Mouse (Mus musculus): Measurements from ENCODE around the gene Cercam. TPM values are rescaled to one million over a fixed set of nuclear protein-coding genes. Genes with fewer than 3 reads are reported as not detected.

Gene Cercam
- total RNA-seq (2021), result 10 to 100 TPM in 1 of 2 experiments, 1 to 10 TPM in 1; 5.3 to 19.1 TPM
- 25.3 and 26.6 TPM in 2 replicates for polyA plus RNA-seq (2012; rRNA removed)
- long read RNA-seq, partial matches to known transcripts, result 1 of 4 reads
- long read RNA-seq, other reads (novel, unspliced or antisense), result 0 of 4 reads

DNA sequence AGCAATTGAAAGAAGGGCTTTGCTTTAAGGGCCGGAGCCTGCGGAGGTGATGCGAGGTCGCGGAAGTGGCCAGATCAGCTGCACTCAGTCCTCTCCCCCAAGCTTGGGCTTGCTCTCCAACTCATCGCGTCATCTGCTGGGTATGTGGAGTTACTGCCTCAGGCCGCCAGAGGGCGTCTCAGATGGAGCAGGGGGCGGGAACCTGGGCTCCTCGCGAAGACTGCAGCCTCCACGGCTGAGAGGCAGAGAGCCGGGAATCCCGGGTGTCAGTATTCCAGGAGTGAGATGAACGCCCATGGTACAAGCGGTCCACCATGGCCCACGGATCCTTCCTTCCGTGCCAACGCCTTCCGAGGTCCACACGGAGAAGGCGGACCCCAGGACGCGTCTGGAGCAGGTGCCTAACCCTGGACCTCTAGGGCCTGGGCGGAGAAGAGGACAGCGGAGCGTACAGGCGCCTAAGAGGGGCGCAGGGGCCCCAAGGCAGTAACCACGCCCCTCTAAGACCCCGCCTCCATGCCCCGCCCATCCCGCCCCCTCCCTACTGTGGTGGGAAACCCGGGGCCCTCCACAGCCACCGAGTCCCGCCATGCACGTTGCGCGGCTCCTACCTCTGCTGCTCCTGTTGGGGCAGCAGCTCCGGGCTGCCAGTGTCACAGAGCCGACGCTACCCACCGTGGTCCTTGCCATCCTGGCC, at the start of gene Cercam:
Cercam (plus strand) TSS at position 216 of the 697 bp plus-strand sequence.
- peak; percentile 90 for DNase-seq

DNA sequence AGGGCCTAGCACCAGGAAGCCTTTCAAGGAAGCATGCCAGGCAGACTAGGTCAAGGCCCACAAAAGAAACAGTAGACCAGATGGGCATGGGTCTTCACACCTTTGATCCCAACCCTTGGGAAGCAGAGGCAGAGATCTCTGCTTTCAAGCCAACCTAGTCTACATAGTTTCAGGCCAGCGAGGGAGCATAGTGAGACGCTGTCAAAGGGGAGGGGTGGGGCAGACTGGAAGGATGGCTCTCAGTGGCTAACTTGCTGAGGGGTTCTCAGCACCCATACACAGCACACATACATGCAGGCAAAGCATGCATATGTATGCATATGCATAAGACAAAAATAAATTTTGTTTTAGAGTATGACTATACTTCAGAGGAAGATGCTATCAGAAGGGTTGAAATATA, 49.6 kb upstream of the Cercam start:
- DNase-seq, result no peak

DNA sequence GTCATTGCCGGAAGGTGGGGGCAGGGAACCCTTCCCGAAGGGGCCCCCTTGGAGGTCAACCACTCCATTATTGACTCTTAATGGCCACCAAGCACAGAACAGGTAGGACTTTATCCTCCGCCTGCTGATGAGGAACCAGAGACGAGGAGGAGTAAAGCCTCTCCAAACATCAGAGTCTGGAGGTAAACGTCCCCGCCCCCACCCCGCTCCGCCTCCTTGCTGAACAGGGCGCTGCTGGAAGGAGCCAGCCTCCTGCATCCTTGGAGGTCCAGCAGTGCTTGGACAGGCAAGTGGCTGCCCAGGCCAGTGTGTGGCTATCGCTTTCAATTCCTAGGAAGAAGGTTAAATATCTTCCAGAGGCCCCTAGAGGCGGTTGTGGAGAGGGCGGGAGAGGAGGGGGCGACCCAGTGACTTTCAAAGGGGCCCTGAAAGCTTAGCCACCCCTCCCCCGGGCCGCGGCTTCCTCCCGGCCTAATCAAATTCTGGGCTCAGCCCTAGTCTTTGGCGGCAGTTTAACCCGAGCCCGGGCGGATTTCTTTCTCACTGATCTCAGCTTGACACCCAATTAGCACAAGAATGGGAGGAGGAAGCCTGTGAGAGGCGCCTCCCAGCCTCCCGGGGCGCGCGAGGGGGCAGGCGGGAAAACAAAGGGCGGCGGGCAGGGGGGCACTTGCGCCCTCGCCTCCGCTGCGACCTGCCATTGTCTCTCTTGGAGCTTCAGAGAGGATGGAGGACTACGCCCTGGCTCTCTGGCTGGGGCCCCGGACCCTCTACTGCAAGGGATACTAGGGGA, 48.7 kb upstream of the Cercam start, which contains the start of gene Urm1:
Urm1 (plus strand) TSS at position 51 of the 793 bp plus-strand sequence.
- DNase-seq, result peak; percentile 61

DNA sequence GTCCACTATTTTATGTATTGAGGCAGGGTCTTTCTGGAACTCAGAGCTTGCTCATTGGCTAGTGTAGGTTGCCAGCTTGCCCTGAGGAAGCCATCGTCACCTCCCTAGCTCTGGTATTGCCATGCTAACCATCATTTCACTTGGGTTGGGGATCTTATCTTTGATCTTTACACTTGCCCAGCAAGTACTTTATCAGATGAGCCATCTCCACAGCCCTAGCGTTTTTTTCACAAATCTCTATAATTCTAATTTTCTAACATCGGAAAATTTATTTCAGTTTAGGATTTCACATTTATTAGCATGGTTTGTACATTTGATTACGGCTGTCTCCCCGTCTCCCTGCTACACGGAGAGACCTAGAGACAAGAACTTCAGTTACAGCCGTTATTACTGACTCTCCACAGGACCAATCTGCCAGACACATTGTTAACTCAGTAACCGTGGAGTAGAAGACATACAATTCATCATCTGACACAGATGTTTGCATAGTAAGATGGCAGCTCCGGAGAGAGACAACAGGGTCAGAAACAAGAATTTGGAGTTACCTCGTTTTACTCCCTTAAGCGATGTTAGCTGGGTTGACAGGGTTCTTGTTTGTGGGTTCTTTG, 42.5 kb upstream of the Cercam start:
- no peak for DNase-seq

DNA sequence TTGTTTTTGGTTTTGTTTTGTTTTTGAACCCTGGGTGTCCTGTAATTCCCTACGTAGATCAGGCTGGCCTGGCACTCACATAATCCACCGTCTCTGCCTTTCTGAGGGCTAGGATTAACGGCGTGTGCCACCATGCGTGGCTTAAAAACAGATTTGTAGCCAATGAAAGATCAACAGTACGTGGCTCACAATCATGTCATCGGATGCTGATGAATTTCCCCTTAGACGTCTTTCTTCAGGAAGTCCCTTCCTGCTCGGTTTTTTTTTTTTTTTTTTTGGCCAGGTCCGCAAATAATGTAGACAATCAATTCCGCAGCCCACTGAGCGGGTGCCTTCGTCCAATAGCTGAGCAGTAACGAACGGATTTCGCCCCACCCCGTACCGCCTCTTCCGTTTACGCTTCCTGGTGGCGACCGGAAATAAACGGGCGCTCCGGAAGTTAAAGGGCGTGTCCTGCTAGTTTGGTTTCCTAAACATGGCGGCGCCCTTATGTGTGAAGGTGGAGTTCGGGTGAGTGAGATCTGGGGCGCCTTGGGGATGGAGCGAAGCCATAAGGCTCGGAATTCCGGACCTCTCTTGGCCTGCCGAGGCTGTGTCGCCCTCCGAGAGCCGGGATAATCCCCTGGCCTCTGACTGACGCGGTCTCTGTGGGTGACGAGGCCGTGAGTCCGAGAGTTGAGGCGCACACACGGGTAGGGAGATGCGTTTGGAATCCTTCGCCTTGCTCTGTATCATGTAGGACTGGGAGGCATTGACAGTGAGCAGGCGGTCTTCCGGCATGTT, 41.8 kb upstream of the Cercam start:
- peak; percentile 97 for DNase-seq

DNA sequence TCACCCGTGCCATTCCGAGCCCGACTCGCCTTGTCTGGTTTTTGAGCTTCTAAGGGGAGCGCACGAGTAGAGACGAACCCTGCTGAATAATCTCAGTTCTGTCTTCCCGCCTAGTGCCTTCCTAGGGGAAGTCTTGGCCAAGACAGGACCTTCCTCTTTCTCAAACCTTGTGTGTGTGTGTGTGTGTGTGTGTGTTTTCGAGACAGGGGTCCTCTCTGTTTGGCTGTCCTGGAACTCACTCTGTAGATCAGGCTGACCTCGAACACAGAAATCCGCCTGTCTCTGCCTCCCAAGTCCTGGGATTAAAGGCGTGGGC, 41.3 kb upstream of the Cercam start:
- DNase-seq, result no peak

DNA sequence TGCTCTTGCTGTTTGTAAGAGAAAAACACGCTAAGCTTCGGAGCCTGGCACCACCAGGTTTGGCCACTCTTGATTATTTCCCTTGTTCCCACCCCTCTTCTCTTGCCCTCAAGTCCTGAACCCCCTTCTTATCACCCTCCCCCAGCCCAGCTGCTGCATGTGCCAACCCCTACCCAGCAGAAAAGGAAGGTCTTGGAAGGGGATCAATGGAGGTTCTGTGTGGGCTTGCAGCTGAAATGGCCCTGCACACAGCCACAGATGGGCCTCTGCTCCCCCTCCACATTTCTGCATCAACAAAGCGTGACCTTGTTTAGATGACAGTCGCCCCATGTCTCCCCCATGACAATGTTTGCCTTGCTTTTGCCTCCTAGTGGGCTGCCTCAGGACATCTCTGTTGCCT, 37.9 kb upstream of the Cercam start:
- DNase-seq, result no peak

DNA sequence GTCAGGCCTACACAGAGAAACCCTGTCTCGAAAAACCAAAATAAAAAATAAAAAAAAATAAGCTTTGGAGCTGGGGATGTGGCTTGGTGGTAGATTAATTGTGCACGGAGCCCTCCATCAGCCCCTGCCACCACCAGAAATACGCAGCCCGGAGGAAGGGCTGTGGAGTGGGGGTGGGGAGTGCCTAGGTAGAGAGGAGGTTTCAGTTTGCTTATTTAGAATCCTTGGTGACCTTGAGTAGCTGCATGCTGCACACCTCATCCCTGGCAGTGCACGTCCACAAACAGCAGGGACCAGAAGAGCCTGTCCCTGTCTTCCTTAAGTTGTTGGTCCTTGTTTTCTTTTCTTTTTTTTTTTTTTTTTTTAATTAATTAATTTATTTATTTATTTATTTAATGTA, 35.2 kb upstream of the Cercam start:
- no peak for DNase-seq

DNA sequence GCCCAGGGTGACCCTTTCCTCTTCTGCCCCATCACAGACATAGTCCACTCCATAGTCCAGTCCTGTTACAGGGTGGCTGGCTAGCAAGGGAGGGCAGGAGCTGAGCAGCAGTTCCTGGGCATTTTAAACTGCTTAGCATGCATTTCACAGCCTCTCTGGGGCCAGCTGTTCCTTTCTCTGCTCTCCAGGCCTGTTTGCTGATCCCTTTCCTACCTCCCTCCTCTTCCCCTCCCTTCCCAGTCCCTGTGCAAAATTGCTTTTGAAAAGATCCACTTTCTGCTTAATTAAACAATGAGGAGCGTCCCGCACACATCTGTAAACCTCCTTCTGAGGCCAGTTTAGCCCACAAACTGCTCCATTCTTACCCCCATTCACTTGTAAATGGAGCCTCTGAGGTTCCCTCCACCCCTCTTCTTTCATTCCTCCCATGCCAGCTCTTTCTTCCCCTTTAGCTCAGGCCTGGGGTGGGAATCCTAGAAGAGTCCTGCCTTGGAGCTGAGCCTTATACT, 33.5 kb upstream of the Cercam start:
- no peak for DNase-seq

DNA sequence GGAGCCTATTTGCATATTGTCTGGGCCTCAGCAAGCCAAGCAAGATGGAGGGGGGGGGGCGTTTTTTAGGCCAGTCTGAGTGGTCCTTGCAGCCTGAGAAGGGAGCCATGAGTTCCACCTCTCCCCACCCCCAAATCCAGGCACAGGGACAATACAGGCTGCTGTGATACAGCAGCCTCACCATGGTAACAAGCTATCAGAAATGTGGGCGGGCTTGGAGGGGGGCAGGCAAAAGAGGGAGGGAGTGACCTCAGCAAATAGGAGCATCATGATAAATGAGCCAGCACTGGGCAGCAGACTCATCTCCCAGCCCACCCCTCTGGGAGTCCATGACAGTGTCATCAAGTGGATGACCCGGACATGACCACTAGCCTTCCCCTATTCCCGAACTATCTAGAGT, 29.5 kb upstream of the Cercam start:
- DNase-seq, result no peak

DNA sequence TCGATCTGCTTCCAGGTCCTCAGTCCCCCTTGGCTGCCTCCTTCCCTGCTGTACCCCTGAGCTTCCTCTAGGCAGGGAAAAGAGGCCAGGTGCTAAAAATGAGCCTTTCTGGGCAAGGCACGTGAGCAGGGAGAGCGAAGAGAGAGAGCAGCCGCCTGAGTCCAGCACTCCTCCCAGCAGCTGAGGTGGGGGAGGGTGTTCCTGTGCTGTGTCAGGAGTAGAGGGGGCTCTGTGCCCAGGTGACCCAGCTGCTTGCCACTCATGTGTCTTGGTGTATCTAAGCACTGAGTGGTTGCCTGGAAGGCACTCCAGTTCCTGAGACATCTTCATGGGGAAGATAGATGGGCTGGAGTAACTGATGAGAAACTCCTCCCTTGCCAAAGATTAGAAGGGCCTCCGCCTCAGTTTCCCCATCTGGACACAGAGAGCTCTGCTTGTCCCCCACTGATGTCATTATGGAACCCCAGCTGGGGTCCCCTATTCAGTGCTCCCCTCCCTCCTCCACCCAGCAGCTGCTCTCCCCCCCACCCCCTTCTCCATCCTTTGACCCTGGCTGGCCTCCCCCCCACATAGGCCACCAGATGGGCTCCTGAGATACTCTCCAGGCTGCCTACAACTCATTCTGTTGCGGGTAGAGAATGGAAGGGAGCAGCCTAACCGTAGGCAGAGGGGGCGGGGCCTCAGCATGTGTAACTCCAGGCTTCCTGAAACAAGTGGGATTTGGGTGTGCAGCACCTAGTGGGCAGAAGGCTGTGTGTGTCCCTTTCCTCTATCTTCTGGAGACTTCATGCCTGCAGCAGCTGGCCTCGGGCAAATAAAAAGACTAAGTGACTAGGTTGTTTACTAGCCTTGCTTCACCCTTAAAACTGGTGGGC, 25.5 kb upstream of the Cercam start:
- DNase-seq, result no peak

DNA sequence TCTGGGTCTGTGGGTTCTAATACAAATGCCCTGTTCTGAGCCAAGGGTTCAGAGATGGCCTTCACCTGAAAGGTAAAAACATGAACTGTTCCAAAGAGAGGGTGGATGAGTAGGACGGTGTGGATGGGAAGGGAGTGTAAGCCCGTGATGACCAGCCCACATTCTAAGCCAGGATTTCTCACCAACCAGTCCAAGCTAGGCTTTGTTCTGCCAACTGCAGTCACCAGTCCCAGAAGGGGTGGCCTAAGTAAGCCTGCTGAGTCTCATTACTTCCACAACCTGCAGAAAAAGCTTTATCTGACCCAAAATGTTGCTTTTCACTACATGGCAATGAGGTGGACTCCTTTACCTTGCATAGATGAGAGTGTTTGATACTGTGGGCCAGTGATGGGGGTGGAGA, 24.8 kb upstream of the Cercam start:
- DNase-seq, result no peak

DNA sequence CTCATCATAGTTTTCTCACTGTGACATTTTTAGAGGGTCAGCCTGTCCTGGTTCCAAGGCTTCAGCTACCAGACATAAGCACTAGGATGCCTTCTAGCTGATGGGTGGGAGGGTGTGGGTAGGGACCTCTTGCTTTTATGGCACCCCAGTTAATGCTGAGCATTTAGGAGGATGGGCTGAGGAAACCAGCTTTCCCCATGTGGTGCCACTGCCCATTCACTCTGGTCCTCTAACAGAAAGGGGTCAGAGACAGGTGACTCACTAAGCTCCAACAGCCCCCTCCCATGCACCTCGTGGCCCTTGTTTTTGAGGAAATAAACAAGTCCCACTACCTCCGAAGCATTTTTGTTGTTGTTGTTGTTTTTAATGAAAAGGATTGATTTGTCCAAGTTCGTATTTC, 24.3 kb upstream of the Cercam start:
- DNase-seq, result no peak

DNA sequence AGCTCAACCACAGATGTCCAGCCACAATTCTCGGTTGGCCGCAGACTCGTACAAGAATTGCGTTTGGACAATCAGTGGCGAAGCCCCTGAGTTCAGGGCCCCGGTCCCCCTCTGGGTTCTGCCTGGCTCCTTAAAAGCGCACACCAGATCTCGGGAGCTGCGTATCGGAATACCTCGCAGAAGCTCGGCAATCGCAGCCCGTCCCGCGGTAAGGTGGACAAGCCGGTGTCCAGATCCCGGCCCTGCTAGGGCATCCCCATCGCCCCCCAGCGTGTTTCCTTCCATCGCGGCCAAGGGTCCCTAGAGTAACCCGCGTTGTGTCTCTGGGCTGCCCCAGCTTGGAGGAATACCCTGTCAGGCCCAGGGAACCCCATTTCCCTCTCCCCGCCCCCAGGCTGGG, 23.3 kb upstream of the Cercam start:
- DNase-seq, result no peak

DNA sequence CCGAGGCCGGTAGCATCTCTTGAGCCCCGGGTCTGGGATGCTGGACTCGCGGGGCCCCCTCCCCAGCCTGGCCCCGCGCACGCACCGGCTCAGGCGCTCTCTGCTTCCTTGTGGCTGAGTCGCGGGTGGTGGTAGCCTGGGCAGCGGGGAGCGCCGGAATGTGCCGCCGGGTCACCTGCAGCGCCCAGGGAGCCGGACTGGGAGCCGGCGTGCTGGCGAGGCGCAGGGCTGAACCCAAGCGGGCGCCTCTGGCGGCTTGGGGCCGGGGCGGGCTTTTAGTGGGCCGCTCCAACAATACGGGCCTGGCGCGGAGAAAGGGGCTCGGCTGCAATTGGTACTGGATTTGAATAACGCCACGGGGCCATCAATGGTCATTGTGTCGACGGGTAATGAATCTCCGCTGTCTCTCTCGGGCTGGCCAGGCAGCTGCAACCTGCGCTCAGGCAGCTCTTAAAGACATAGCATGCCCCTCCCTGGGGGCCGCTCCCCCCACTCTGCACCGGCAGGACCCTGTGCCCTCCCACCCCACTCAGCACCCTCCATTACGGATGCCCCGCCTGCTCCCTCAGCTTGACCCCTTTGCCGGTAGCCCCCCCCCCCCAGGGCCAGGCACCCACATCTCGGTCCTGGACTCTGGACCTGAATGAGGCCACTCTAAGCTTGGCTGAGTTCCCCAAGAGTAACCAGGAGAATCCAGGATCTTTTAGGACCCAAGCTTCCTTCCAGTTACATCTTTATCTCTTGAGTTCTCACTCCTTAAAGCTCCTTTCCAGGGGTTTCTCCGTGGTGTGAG, 22.7 kb upstream of the Cercam start:
- DNase-seq, result no peak

DNA sequence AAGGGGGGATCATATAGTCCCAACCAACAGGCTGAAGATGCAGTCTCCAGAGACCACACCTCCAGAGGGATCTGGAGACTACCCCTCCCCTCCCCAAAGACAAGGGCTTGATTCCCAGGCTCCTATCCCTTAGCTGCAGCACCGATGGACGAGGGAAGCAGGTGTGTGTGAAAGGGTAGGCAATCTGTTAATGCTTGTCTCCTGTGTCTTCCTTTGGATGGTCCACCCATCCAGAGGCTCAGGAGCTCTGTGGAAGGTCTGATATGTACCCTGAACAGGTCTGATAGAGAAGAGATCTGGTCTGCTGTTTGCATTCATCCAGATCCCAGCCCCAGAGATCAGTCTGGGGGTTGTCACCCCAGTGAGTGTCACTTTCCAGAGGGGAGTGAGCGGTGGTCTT, 22.1 kb upstream of the Cercam start:
- DNase-seq, result no peak

DNA sequence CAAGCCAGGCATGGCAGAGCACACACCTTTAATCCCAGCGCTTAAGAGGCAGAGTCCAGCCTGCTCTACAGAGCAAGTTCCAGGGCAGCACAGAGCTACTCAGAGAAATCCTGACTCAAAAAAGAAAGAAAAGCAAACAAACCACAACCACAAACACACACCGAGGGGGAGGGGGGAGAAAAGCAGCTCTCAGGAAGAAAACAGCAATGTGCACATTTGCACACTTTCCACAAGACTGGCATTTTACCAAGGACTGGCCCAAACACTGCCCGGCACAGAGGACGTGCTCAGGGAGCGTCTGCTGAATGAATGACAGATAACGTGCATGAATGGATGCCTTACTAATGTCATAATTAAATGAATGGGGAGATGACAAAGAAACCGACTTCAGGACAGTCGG, 19.9 kb upstream of the Cercam start:
- DNase-seq, result no peak

DNA sequence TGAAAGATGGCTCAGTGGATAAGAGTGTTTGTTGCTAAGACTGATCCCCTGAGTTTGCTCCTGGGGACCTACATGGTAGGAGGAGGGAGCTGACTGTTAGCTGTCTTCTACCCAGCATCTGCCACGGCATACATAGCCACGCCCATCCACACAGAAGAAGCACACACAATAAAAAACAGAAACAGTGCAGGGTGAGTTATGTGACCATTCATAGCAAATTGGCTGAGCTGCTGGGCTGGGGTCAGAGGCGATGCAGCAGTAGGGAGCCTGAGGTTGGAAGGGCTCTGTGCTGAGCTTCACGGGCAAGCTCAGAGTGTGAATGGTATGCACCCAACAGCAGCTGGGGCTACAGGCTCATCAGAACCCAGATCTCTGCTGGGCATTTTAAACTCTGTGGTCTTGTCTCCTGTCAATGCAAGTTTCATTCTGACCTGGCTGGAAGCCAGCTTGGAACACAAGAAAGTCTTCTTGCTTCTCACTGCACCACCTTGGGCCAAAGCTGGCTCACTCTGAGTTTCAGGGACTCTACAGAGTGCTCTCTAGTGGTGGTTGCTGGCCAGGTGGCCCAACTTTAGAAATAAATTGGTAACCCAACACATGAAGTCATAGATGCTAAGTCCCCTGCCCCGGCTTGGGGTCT, 19.0 kb upstream of the Cercam start:
- no peak for DNase-seq

DNA sequence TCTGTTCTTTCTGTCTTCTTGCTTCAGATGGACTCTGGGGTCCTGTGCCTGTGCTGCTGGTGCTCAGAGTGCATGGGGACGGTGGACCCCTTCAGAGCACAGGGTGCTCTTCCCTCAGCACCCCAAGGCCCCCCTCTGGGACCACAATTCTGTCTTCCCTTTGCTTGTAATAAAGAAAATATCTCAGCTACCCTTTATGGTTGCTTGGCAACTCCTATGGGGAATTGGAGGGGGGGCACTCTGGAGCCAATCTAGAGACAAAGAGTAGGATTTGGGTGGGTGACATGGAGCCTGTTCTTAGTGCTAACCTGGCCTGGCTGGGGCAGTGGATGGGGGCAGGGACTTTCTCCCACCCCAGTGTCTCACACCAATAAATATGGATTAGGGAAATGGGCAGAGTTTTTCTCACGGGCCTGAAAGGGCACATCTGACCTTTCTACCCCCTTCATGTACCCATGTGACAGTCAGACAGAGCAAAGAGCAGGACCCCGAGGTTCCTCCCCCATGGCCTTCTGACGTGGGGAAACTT, 15.9 kb upstream of the Cercam start:
- no peak for DNase-seq

Measured in adrenal gland, adult 2 months (tissue).